Mouse (Mus musculus) kidney, adult 11 months (tissue): Measurements from ENCODE around the gene Igsf21.

Experiments
- DNase-seq: peaks from one replicate; pipeline ENCODE4 v3.0.0; 2022

Gene Igsf21

GRCm38 (mm10) chr4:140246180-140247005 is at the start of gene Igsf21:
TSS of gene Igsf21 (minus strand) at chr4:140246784.
- no peak for DNase-seq

GRCm38 (mm10) chr4:140285726-140286316 is 39.2 kb upstream of the Igsf21 start:
- DNase-seq, result no peak

GRCm38 (mm10) chr4:140283398-140283797 is 36.8 kb upstream of the Igsf21 start:
- peak; percentile 12 for DNase-seq

GRCm38 (mm10) chr4:140278269-140278668 is 31.7 kb upstream of the Igsf21 start:
- DNase-seq, result no peak

- no peak for DNase-seq
Observed at GRCm38 (mm10) chr4:140271913-140272312, 25.3 kb upstream of the Igsf21 start.

- DNase-seq, result no peak
Observed at GRCm38 (mm10) chr4:140270451-140270850, 23.9 kb upstream of the Igsf21 start.

GRCm38 (mm10) chr4:140269184-140269840 is 22.7 kb upstream of the Igsf21 start:
- no peak for DNase-seq

- no peak for DNase-seq
Observed at GRCm38 (mm10) chr4:140267835-140268234, 21.3 kb upstream of the Igsf21 start.

- DNase-seq, result no peak
Observed at GRCm38 (mm10) chr4:140267086-140267485, 20.5 kb upstream of the Igsf21 start.

- peak; percentile 6 for DNase-seq
Observed at GRCm38 (mm10) chr4:140258968-140259367, 12.4 kb upstream of the Igsf21 start.

- DNase-seq, result no peak
Observed at GRCm38 (mm10) chr4:140252369-140252768, 5.8 kb upstream of the Igsf21 start.

GRCm38 (mm10) chr4:140249011-140249744 is 2.6 kb upstream of the Igsf21 start:
- peak; percentile 76 for DNase-seq

GRCm38 (mm10) chr4:140248396-140248795 is 1.8 kb upstream of the Igsf21 start:
- no peak for DNase-seq

- DNase-seq, result no peak
Observed at GRCm38 (mm10) chr4:140247006-140248003, 721 bp upstream of the Igsf21 start.

GRCm38 (mm10) chr4:140245286-140246179 is 1.1 kb downstream of the Igsf21 start:
- DNase-seq, result no peak

GRCm38 (mm10) chr4:140244835-140245234 is 1.7 kb downstream of the Igsf21 start:
- DNase-seq, result no peak

GRCm38 (mm10) chr4:140244161-140244813 is 2.3 kb downstream of the Igsf21 start:
- no peak for DNase-seq

- DNase-seq, result no peak
Observed at GRCm38 (mm10) chr4:140243231-140243630, 3.4 kb downstream of the Igsf21 start.

GRCm38 (mm10) chr4:140242291-140242690 is 4.3 kb downstream of the Igsf21 start:
- no peak for DNase-seq

- no peak for DNase-seq
Observed at GRCm38 (mm10) chr4:140237305-140237741, 9.3 kb downstream of the Igsf21 start.
